Mouse (Mus musculus): ENCODE data around the gene Cnfn. TPM values are rescaled to one million over a fixed set of nuclear protein-coding genes. Genes with fewer than 3 reads are reported as not detected.
"Not testable (repeated sequence)": the region's sequence is repeated elsewhere in the genome, so short reads cannot be mapped to it uniquely, and the experiment has no call there.

The Cnfn gene
- total RNA-seq, 2 experiments from 2014 or later, result not detected

DNA sequence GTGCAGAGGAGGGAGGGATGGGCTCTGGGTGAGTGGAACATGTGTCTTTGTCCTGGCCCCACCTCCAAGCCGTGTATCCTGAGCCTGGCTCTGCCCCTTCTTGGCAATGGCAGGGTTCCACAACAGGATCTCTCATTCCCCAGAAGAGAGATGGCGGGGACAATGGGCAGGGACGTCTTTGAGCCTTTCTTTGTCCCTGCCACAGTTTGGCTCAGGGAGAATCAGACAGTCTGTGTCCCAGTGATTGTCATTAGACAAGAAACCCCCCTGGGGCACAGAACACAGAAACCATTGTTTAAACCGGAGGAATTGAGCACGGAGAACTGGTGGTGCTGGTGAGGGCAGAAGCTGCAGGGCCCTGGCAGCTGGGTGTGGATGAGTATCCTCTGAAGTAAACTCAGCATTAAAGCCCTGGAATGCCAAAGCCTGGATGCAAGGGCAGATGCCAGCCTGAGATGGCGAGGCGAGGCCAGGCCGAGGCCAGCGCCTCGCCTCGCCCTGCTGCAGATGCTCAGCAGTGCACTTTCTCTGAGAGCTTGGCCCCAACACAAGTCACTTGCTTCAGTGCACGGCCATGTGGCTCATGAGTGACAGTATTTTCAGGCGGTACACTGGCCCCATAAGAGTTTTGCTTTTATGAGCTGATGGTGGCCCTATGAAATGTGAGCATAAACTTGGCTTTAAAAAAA, 3.4 kb downstream of the Cnfn start:
- no peak for DNase-seq (ENCODE audit: low spot score in 2 of 2)

DNA sequence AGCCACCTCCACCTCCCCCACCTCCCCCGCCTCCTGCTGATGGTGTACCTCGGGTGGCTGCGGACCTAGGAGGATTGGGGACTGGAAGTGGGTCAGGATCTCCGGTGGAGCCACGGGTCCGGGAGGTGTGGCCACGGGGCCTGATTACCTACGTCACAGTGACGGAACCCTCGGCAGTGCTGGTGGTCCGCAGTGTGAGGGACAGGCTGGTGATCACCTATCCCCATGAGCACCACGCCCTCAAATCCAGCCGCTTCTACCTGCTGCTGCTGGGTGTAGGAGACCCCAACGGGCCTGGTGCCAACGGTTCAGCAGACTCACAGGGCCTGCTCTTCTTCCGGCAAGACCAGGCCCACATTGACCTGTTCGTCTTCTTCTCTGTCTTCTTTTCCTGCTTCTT, 5.9 kb downstream of the Cnfn start:
- no peak for DNase-seq (ENCODE audit: low spot score in 2 of 2)

DNA sequence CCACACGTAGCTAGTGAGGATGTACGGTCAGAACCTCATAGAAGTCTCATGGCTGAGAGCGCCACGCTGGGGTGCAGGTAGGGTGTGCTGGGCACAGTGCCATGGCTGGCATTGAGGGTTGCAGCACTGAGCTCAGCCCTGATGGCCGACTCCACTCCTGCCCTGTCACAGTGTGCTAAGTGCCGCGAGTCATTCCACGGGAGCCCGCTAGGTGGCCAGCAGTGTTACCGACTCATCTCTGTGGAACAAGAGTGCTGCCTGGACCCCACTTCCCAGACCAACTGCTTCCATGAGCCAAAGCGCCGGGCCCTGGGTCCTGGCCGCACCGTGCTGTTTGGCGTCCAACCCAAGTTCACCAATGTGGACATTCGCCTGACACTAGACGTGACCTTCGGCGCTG, 6.4 kb downstream of the Cnfn start:
- no peak for DNase-seq (ENCODE audit: low spot score in 2 of 2)

- no peak for DNase-seq (ENCODE audit: low spot score in 2 of 2)
These were observed 10.8 kb downstream of the Cnfn start for GRCm38 (mm10) chr7:25358721-25359206.

GRCm38 (mm10) chr7:25348861-25349260, 20.7 kb downstream of the Cnfn start:
- DNase-seq (ENCODE audit: low spot score in 2 of 2), result no peak

- DNase-seq (ENCODE audit: low spot score in 2 of 2), result peak; percentile 45 to 55
These were observed 28.3 kb downstream of the Cnfn start for GRCm38 (mm10) chr7:25341000-25341784.

GRCm38 (mm10) chr7:25339329-25339728, 30.2 kb downstream of the Cnfn start:
- no peak for DNase-seq (ENCODE audit: low spot score in 2 of 2)

DNA sequence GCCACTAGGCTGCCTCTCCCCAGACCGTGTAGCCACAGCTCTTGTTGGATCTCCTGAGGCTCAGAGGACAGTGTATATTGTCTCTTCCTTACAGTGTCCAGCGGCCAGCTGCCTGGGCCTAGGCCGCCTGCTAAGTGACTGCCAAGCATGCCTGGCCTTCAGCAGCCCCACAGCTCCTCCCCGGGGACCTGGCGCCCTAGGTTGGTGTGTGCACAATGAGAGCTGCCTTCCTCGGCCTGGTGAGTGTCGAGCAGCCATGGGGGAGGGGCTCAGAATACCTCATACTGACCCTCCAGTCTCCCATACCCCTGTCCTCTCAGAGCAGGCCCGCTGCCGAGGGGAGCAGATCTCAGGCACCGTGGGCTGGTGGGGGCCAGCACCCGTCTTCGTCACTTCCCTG, 35.1 kb downstream of the Cnfn start:
- DNase-seq (ENCODE audit: low spot score in 2 of 2), result no peak

DNA sequence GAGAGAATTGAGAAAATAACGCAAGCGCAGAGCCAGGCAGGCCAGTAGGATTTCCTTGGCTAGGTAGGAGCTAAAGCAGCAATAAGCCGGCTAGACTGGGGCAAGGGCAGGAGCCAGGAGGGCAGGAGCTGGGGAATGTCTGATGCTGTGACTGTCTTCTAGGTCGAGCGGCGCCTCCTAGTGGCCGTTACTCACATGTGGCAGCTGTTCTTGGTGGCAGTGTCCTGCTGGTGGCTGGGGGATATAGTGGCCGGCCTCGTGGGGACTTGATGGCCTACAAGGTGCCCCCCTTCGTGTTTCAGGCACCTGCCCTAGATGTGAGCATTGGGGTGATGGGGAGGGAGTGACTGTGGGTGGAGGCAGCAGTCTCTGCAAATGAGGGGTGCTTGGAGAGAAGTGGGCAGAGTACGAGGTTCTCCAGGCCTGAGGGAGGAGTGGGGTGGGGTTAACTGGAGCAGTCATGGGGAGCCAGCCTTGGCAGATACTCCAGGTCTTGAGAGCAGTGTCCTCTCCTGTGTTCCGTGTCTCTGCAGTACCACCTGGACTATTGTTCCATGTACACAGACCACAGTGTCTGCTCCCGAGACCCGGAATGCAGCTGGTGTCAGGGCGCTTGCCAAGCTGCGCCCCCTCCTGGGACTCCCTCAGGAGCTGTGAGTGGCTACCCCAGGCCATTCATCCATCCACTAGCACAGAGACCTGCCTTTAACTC, 35.8 kb downstream of the Cnfn start:
- peak; percentile 55 to 68 for DNase-seq (ENCODE audit: low spot score in 2 of 2)

DNA sequence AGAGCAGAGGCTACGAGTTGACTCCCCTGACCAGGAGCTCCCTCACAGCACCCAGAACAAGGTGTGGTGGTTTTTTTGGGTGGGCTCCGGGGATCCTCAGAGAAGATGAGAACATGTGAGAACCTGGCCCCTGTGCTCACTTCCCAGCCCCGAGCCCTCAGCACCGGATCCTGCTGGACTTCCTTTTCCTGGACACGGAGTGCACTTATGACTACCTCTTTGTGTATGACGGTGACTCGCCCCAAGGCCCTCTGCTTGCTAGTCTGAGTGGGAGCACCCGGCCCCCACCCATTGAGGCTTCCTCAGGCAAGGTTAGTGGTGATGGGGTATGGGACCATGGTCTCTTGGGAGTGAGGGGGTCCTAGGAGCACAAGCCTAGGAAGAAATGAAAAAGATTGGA, 43.3 kb downstream of the Cnfn start:
- DNase-seq (ENCODE audit: low spot score in 2 of 2), result no peak

GRCm38 (mm10) chr7:25325431-25325830, 44.1 kb downstream of the Cnfn start:
- not testable (repeated sequence) for DNase-seq (ENCODE audit: low spot score in 2 of 2)

DNA sequence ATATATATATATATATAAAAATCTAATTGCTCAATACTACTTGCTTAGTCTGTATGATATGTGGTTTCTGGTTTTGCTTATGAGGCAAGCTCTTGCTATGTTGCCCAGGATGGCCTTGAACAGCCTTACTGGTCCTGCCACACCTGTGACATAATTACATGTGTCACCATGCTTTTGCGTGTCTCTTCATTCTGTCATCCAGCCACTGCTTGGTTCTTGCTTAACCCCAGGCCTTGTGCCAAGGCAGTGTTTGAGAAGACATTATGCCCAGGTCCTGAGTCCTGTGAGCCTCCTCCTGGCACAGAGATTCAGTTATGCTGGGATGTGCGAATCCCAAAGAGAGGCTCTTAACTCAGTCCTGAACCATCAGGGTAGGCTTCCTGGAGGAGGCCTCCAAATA, 46.3 kb downstream of the Cnfn start:
- no peak for DNase-seq (ENCODE audit: low spot score in 2 of 2)

DNA sequence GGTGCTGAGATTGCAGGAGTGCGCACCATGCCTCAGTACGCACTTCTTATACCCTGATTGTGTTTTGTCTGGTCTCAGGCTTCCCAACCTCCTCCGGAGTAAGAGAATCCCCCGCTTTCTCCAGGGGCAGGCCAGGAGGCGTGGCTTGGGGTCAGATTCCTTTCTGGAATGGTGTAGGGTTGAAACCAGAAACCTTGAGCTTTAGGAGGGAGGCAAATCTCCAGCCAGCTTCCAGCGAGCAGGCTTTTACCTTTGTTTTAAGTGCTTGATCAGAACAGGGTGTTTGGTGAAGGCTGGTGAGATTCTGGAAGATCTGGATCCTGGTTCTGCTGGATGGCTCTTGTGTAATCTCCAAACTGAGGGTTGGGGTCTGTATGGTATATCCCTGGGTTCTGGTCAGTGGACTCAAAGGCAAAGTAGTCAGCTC, 47.5 kb downstream of the Cnfn start:
- no peak for DNase-seq (ENCODE audit: low spot score in 2 of 2)

Other genes starting within 250 kb of the Cnfn start
- gene Pou2f2, start 190.0 kb downstream of the Cnfn start, total RNA-seq (2021), result 10 to 100 TPM; 10.1 to 11.4 TPM
- gene Dedd2, start 149.1 kb downstream of the Cnfn start, total RNA-seq (2021), result 10 to 100 TPM; 24.9 to 25.6 TPM
- 10 to 100 TPM in 1 of 2 experiments, 1 to 10 TPM in 1; 9.0 to 10.2 TPM for gene Zfp526, start 148.3 kb downstream of the Cnfn start, total RNA-seq (2021)
- gene Gsk3a, start 131.9 kb downstream of the Cnfn start, total RNA-seq (2021), result 100 to 1,000 TPM; 184 to 190 TPM
- 10 to 100 TPM; 41.0 to 47.2 TPM for gene Erf, start 119.0 kb downstream of the Cnfn start, total RNA-seq (2021)
- 100 to 1,000 TPM; 209 to 228 TPM for gene Cic, start 102.0 kb downstream of the Cnfn start, total RNA-seq (2021)
- gene Pafah1b3, start 71.7 kb downstream of the Cnfn start, total RNA-seq (2021), result 10 to 100 TPM; 35.3 to 37.1 TPM
- gene Prr19, start 68.3 kb downstream of the Cnfn start, total RNA-seq (2021), result not detected
- gene Tmem145, start 63.6 kb downstream of the Cnfn start, total RNA-seq (2021), result 10 to 100 TPM; 43.2 to 46.9 TPM
- 10 to 100 TPM; 86.7 to 87.9 TPM for gene Megf8, start 52.6 kb downstream of the Cnfn start, total RNA-seq (2021)
- gene Lipe, start 29.0 kb upstream of the Cnfn start, total RNA-seq (2021), result 1 to 10 TPM; 7.3 to 8.3 TPM
- gene Cxcl17, start 43.2 kb upstream of the Cnfn start, total RNA-seq (2021), result not detected
- 1 to 10 TPM; 2.5 to 3.1 TPM for gene Ceacam1, start 107.9 kb upstream of the Cnfn start, total RNA-seq (2021)
- gene Ceacam2, start 170.1 kb upstream of the Cnfn start, total RNA-seq (2021), result under 1 TPM; 0.14 to 0.23 TPM
- under 1 TPM in 1 of 2 experiments, not detected in 1; 0.57 TPM for gene Erich4, start 246.2 kb upstream of the Cnfn start, total RNA-seq (2021)
- 10 to 100 TPM; 37.3 to 39.2 TPM for gene Dmac2, start 249.7 kb upstream of the Cnfn start, total RNA-seq (2021)

Measured in layer of hippocampus, postnatal 14 days (tissue).